Mouse (Mus musculus) Muller cell, postnatal 12 days (primary cell): Measurements from ENCODE around the gene Armc9.
A peak's percentile ranks its signal among the peaks of the same experiment; 100 is the strongest.

Experiments
- DNase-seq: peaks from one replicate; pipeline ENCODE4 v3.0.0-alpha.2; 2015; ENCODE audit errors: inconsistent ontology term

The Armc9 gene

GRCm38 (mm10) chr1:86154133-86154823 is at the start of gene Armc9:
Armc9 (plus strand) TSS chr1:86154780.
- DNase-seq: peak; percentile 95

GRCm38 (mm10) chr1:86105054-86105453 is 49.5 kb upstream of the Armc9 start:
- no peak for DNase-seq

GRCm38 (mm10) chr1:86111779-86112178 is 42.8 kb upstream of the Armc9 start, which contains the start of gene Htr2b:
Htr2b (minus strand) TSS chr1:86111970.
- DNase-seq: peak; percentile 17

- no peak for DNase-seq
Measured at GRCm38 (mm10) chr1:86114141-86114540, 40.4 kb upstream of the Armc9 start.

- no peak for DNase-seq
Measured at GRCm38 (mm10) chr1:86119549-86119948, 35.0 kb upstream of the Armc9 start.

- no peak for DNase-seq
Measured at GRCm38 (mm10) chr1:86126036-86126435, 28.5 kb upstream of the Armc9 start.

- DNase-seq: no peak
Measured at GRCm38 (mm10) chr1:86133337-86133736, 21.2 kb upstream of the Armc9 start, which contains the start of gene Gm21972. Gm21972 (plus strand) TSS chr1:86133637.

GRCm38 (mm10) chr1:86135315-86135714 is 19.3 kb upstream of the Armc9 start:
- no peak for DNase-seq

GRCm38 (mm10) chr1:86141081-86141480 is 13.5 kb upstream of the Armc9 start:
- no peak for DNase-seq

GRCm38 (mm10) chr1:86143165-86143564 is 11.4 kb upstream of the Armc9 start:
- no peak for DNase-seq

- DNase-seq: no peak
Measured at GRCm38 (mm10) chr1:86144001-86144944, 10.3 kb upstream of the Armc9 start.

GRCm38 (mm10) chr1:86146293-86146692 is 8.3 kb upstream of the Armc9 start:
- DNase-seq: no peak

- DNase-seq: peak; percentile 64
Measured at GRCm38 (mm10) chr1:86147557-86147956, 7.0 kb upstream of the Armc9 start.

- DNase-seq: no peak
Measured at GRCm38 (mm10) chr1:86148161-86148560, 6.4 kb upstream of the Armc9 start.

- DNase-seq: no peak
Measured at GRCm38 (mm10) chr1:86150929-86151328, 3.7 kb upstream of the Armc9 start.

GRCm38 (mm10) chr1:86151376-86151775 is 3.2 kb upstream of the Armc9 start:
- DNase-seq: no peak

GRCm38 (mm10) chr1:86152618-86153017 is 2.0 kb upstream of the Armc9 start:
- no peak for DNase-seq

- no peak for DNase-seq
Measured at GRCm38 (mm10) chr1:86154824-86155164, 214 bp downstream of the Armc9 start.

- no peak for DNase-seq
Measured at GRCm38 (mm10) chr1:86156075-86156474, 1.5 kb downstream of the Armc9 start.

- DNase-seq: no peak
Measured at GRCm38 (mm10) chr1:86156595-86156994, 2.0 kb downstream of the Armc9 start.

- DNase-seq: no peak
Measured at GRCm38 (mm10) chr1:86160059-86160458, 5.5 kb downstream of the Armc9 start.

GRCm38 (mm10) chr1:86160479-86160878 is 5.9 kb downstream of the Armc9 start:
- no peak for DNase-seq

- DNase-seq: no peak
Measured at GRCm38 (mm10) chr1:86161061-86161460, 6.5 kb downstream of the Armc9 start.
